Mouse (Mus musculus) limb, embryonic 14.5 days (tissue): ENCODE data around the gene Bpifa2. TPM values are rescaled to one million over a fixed set of nuclear protein-coding genes. Genes with fewer than 3 reads are reported as not detected.
A peak's percentile ranks its signal among the peaks of the same experiment; 100 is the strongest.
"Not testable (repeated sequence)": the region's sequence is repeated elsewhere in the genome, so short reads cannot be mapped to it uniquely, and the experiment has no call there.

Experiments
- ATAC-seq: fragments of 200-750 bp; cut with Nextera tagmentation; 2 replicates; pipeline ENCODE4 v1.8.0; 2017; ENCODE audit warnings: low read depth, moderate number of reproducible peaks, moderate TSS enrichment; ENCODE audit not compliant: low FRiP score
- DNase-seq: peaks from one replicate; pipeline ENCODE4 v3.0.0-alpha.2; 2015; ENCODE audit warnings: low spot score
- H3K27ac ChIP-seq: fragments of 300-500 bp; sonication (generic); replicated peaks from 2 replicates; pipeline ENCODE4 v1.5.1; 2014; ENCODE audit warnings: low read depth, mild to moderate bottlenecking, low read length, moderate library complexity, mixed read lengths
- H3K27me3 ChIP-seq: fragments of 300-500 bp; sonication (generic); 2 replicates; pipeline ENCODE4 v1.6.1; 2014; ENCODE audit warnings: low read length, mixed read lengths; ENCODE audit not compliant: control insufficient read depth, insufficient read depth
- H3K36me3 ChIP-seq: fragments of 300-500 bp; sonication (generic); 2 replicates; pipeline ENCODE4 v1.6.1; 2014; ENCODE audit warnings: mild to moderate bottlenecking, low read length, moderate library complexity, mixed read lengths; ENCODE audit not compliant: control insufficient read depth, insufficient read depth
- H3K4me1 ChIP-seq: fragments of 300-500 bp; sonication (generic); 2 replicates; pipeline ENCODE4 v1.6.1; 2014; ENCODE audit warnings: antibody characterized with exemption, low read length, mixed read lengths; ENCODE audit not compliant: control insufficient read depth, insufficient read depth
- H3K4me2 ChIP-seq: fragments of 300-500 bp; sonication (generic); replicated peaks from 2 replicates; pipeline ENCODE4 v1.6.1; 2014; ENCODE audit warnings: low read depth, mild to moderate bottlenecking, low read length, moderate library complexity; ENCODE audit not compliant: severe bottlenecking
- H3K4me3 ChIP-seq: fragments of 300-500 bp; sonication (generic); replicated peaks from 2 replicates; pipeline ENCODE4 v1.5.1; 2014; ENCODE audit warnings: low read length
- H3K9ac ChIP-seq: fragments of 300-500 bp; sonication (generic); 2 replicates; pipeline ENCODE4 v1.6.1; 2014; ENCODE audit warnings: mild to moderate bottlenecking, low read depth, low read length, moderate library complexity; ENCODE audit not compliant: severe bottlenecking
- H3K9me3 ChIP-seq: fragments of 300-500 bp; sonication (generic); 2 replicates; pipeline ENCODE4 v1.6.1; 2016; ENCODE audit warnings: low read length; ENCODE audit not compliant: control insufficient read depth
- POLR2A ChIP-seq: fragments of 200-500 bp; IDR thresholded peaks from 2 replicates; pipeline ENCODE4 v1.8.0; 2012; ENCODE audit warnings: inconsistent platforms, mild to moderate bottlenecking, moderate library complexity, borderline replicate concordance; ENCODE audit not compliant: insufficient read depth, insufficient read length; ENCODE audit errors: extremely low read depth
- WGBS: fragments of 180-500 bp; shearing (Covaris S2); extraction: QIAGEN DNeasy Blood & Tissue Kit; methylation state at CpG from one replicate; pipeline ENCODE4 v1.1.7; 2014; 5-methylcytosine and 5-hydroxymethylcytosine counted together
- polyA plus RNA-seq, 2 experiments: library from polyadenylated mRNA; depleted of rRNA in 1 of 2; stranded (reverse) in 1 of 2; unstranded in 1 of 2; fragments of >200 nt; fragmentation: Nextera tagmentation in 1 of 2; extraction: Ambion mirVana in 1 of 2; gene quantifications; 2 replicates each; pipeline versions ENCODE4 v1.2.1 to v1.2.3; 2012 to 2014

Gene Bpifa2
- polyA plus RNA-seq, 2 experiments: not detected

GRCm38 (mm10) chr2:154007381-154007780 lies 684 bp upstream of the Bpifa2 start:
- Histone ChIP-seq H3K9ac (no peak overlapping the region), H3K27me3 (no peaks in the 10 kb centered on the region), H3K4me2 (no peak overlapping the region), H3K36me3 (no peaks in the 10 kb centered on the region), H3K9me3 (no peaks in the 10 kb centered on the region), H3K4me3 (no peak overlapping the region), H3K4me1 (no peaks in the 10 kb centered on the region), H3K27ac (no peak overlapping the region)
- TF ChIP-seq POLR2A: no peak
- WGBS: 88% methylated on average over 1 of the region's 1 CpGs
- ATAC-seq (no peak), DNase-seq (no peak)

GRCm38 (mm10) chr2:154017990-154018389 lies 9.9 kb downstream of the Bpifa2 start:
- Histone ChIP-seq H3K27ac (no peak overlapping the region), H3K27me3 (no peaks in the 10 kb centered on the region), H3K9ac (no peak overlapping the region), H3K4me1 (no peaks in the 10 kb centered on the region), H3K4me3 (no peak overlapping the region), H3K4me2 (no peak overlapping the region), H3K36me3 (no peaks in the 10 kb centered on the region), H3K9me3 (no peaks in the 10 kb centered on the region)
- no peak for DNase-seq
- no peak for ATAC-seq
- 60% methylated on average over 1 of the region's 1 CpGs for WGBS
- no peak for TF ChIP-seq POLR2A

- H3K4me3 ChIP-seq, H3K9ac ChIP-seq, DNase-seq, H3K27ac ChIP-seq, H3K9me3 ChIP-seq, H3K4me1 ChIP-seq, ATAC-seq, H3K4me2 ChIP-seq, H3K27me3 ChIP-seq, H3K36me3 ChIP-seq: not testable (repeated sequence)
- 87% methylated on average over 4 of the region's 4 CpGs for WGBS
These were observed 16.6 kb downstream of the Bpifa2 start for GRCm38 (mm10) chr2:154024676-154025075.

- Histone ChIP-seq H3K4me2 (no peak overlapping the region), H3K4me3 (no peak overlapping the region)
- ATAC-seq: no peak
These were observed 30.9 kb downstream of the Bpifa2 start for GRCm38 (mm10) chr2:154038932-154039331.

GRCm38 (mm10) chr2:154044743-154045142 lies 36.7 kb downstream of the Bpifa2 start:
- WGBS: 84% methylated on average over 3 of the region's 3 CpGs

More at GRCm38 (mm10) chr2:154038932-154039331, 30.9 kb downstream of the Bpifa2 start:
- no peaks in the 10 kb centered on the region for H3K27me3 ChIP-seq
- H3K9me3 ChIP-seq: no peaks in the 10 kb centered on the region
- no peak for TF ChIP-seq POLR2A
- no peak overlapping the region for H3K27ac ChIP-seq
- no peaks in the 10 kb centered on the region for H3K36me3 ChIP-seq
- peak; percentile 4 for DNase-seq
- 56% methylated on average over 2 of the region's 2 CpGs for WGBS
- H3K4me1 ChIP-seq: no peaks in the 10 kb centered on the region
- no peak overlapping the region for H3K9ac ChIP-seq

GRCm38 (mm10) chr2:154058690-154059089 lies 50.6 kb downstream of the Bpifa2 start:
- Histone ChIP-seq H3K4me1 (no peaks in the 10 kb centered on the region), H3K9me3 (no peaks in the 10 kb centered on the region), H3K4me2 (no peak overlapping the region), H3K27me3 (no peaks in the 10 kb centered on the region), H3K9ac (no peak overlapping the region), H3K36me3 (no peaks in the 10 kb centered on the region), H3K27ac (no peak overlapping the region), H3K4me3 (no peak overlapping the region)
- DNase-seq: no peak
- no peak for ATAC-seq
- no peak for TF ChIP-seq POLR2A
- 70% methylated on average over 2 of the region's 2 CpGs for WGBS

More at GRCm38 (mm10) chr2:154044743-154045142, 36.7 kb downstream of the Bpifa2 start:
- Histone ChIP-seq H3K27me3 (no peaks in the 10 kb centered on the region), H3K4me3 (no peak overlapping the region), H3K9ac (no peak overlapping the region), H3K27ac (no peak overlapping the region), H3K4me1 (no peaks in the 10 kb centered on the region), H3K36me3 (no peaks in the 10 kb centered on the region), H3K4me2 (no peak overlapping the region), H3K9me3 (no peaks in the 10 kb centered on the region)
- no peak for ATAC-seq
- no peak for TF ChIP-seq POLR2A
- DNase-seq: no peak

Other genes starting within 250 kb of the Bpifa2 start
- 0.11 and 0.19 TPM in 2 replicates for gene Efcab8, start 228.3 kb upstream of the Bpifa2 start, polyA plus RNA-seq (2012; rRNA removed)
- 0.06 TPM in 1 of 2 replicates, not detected in the other for gene Efcab8, start 228.3 kb upstream of the Bpifa2 start, polyA plus RNA-seq (2014; fragmentation: Nextera tagmentation; extraction: Ambion mirVana)
- gene Sun5, start 137.2 kb upstream of the Bpifa2 start, polyA plus RNA-seq (2012; rRNA removed): not detected in 2 replicates
- not detected in 2 replicates for gene Sun5, start 137.2 kb upstream of the Bpifa2 start, polyA plus RNA-seq (2014; fragmentation: Nextera tagmentation; extraction: Ambion mirVana)
- 0.09 and 0.20 TPM in 2 replicates for gene Bpifb2, start 133.2 kb upstream of the Bpifa2 start, polyA plus RNA-seq (2012; rRNA removed)
- gene Bpifb2, start 133.2 kb upstream of the Bpifa2 start, polyA plus RNA-seq (2014; fragmentation: Nextera tagmentation; extraction: Ambion mirVana): not detected in 2 replicates
- 0.12 TPM in 1 of 2 replicates, not detected in the other for gene Bpifb6, start 107.9 kb upstream of the Bpifa2 start, polyA plus RNA-seq (2012; rRNA removed)
- not detected in 2 replicates for gene Bpifb6, start 107.9 kb upstream of the Bpifa2 start, polyA plus RNA-seq (2014; fragmentation: Nextera tagmentation; extraction: Ambion mirVana)
- gene Bpifb3, start 90.0 kb upstream of the Bpifa2 start, polyA plus RNA-seq (2012; rRNA removed): not detected in 2 replicates
- gene Bpifb3, start 90.0 kb upstream of the Bpifa2 start, polyA plus RNA-seq (2014; fragmentation: Nextera tagmentation; extraction: Ambion mirVana): not detected in 2 replicates
- gene Bpifb4, start 70.1 kb upstream of the Bpifa2 start, polyA plus RNA-seq (2012; rRNA removed): not detected in 2 replicates
- not detected in 2 replicates for gene Bpifb4, start 70.1 kb upstream of the Bpifa2 start, polyA plus RNA-seq (2014; fragmentation: Nextera tagmentation; extraction: Ambion mirVana)
- gene Bpifa6, start 33.3 kb upstream of the Bpifa2 start, polyA plus RNA-seq (2012; rRNA removed): not detected in 2 replicates
- gene Bpifa6, start 33.3 kb upstream of the Bpifa2 start, polyA plus RNA-seq (2014; fragmentation: Nextera tagmentation; extraction: Ambion mirVana): not detected in 2 replicates
- gene Bpifa3, start 122.1 kb downstream of the Bpifa2 start, polyA plus RNA-seq (2012; rRNA removed): not detected in 2 replicates
- not detected in 2 replicates for gene Bpifa3, start 122.1 kb downstream of the Bpifa2 start, polyA plus RNA-seq (2014; fragmentation: Nextera tagmentation; extraction: Ambion mirVana)
- gene Bpifa1, start 134.6 kb downstream of the Bpifa2 start, polyA plus RNA-seq (2012; rRNA removed): 0.09 TPM in 1 of 2 replicates, not detected in the other
- gene Bpifa1, start 134.6 kb downstream of the Bpifa2 start, polyA plus RNA-seq (2014; fragmentation: Nextera tagmentation; extraction: Ambion mirVana): not detected in 2 replicates
- gene Bpifa5, start 154.3 kb downstream of the Bpifa2 start, polyA plus RNA-seq (2012; rRNA removed): not detected in 2 replicates
- not detected in 2 replicates for gene Bpifa5, start 154.3 kb downstream of the Bpifa2 start, polyA plus RNA-seq (2014; fragmentation: Nextera tagmentation; extraction: Ambion mirVana)
- not detected in 2 replicates for gene Bpifb1, start 182.6 kb downstream of the Bpifa2 start, polyA plus RNA-seq (2012; rRNA removed)
- gene Bpifb1, start 182.6 kb downstream of the Bpifa2 start, polyA plus RNA-seq (2014; fragmentation: Nextera tagmentation; extraction: Ambion mirVana): 0.26 TPM in 1 of 2 replicates, not detected in the other
- gene Bpifb5, start 215.5 kb downstream of the Bpifa2 start, polyA plus RNA-seq (2012; rRNA removed): 0.74 and 0.97 TPM in 2 replicates
- 0.32 and 0.48 TPM in 2 replicates for gene Bpifb5, start 215.5 kb downstream of the Bpifa2 start, polyA plus RNA-seq (2014; fragmentation: Nextera tagmentation; extraction: Ambion mirVana)
- not detected in 2 replicates for gene Bpifb9a, start 249.6 kb downstream of the Bpifa2 start, polyA plus RNA-seq (2012; rRNA removed)
- not detected in 2 replicates for gene Bpifb9a, start 249.6 kb downstream of the Bpifa2 start, polyA plus RNA-seq (2014; fragmentation: Nextera tagmentation; extraction: Ambion mirVana)